Comparison of ENCODE assay signal across 8 mouse cellular contexts in genomic region chr7:101822836-101823757, GRCm38 (mm10). TPM values are rescaled to one million over a fixed set of nuclear protein-coding genes. Genes with fewer than 3 reads are reported as not detected.
DNase-seq lines count a peak whose midpoint lies in the region; ATAC-seq lines count a peak whose summit lies in the region.

No protein-coding gene starts in this region.

- H3K9me3 ChIP-seq in hindbrain, embryonic 11.5 days (ENCODE audit: control insufficient read depth, low read length) = no peaks in the 10 kb centered on the region
- no peaks in the 10 kb centered on the region for H3K9me3 ChIP-seq in limb, embryonic 15.5 days
- H3K9me3 ChIP-seq in neural tube, embryonic 14.5 days (ENCODE audit: control insufficient read depth, low read length) = no peaks in the 10 kb centered on the region

- peak; percentile 88 for DNase-seq in MN1 (ENCODE audit: low spot score)
- DNase-seq in adrenal gland, postnatal 14 days = peak; percentile 79
- peak; percentile 51 for DNase-seq in hindbrain, embryonic 11.5 days (ENCODE audit: low spot score)
- DNase-seq in right cerebral cortex, postnatal 14 days = no peak
- DNase-seq in right cerebral cortex, postnatal 25 days = no peak
- DNase-seq in frontal cortex, postnatal 36 days (ENCODE audit: low spot score in 2 of 2) = no peak

- 24% methylated on average over 32 of the region's 32 CpGs for WGBS in hindbrain, embryonic 11.5 days
- WGBS in limb, embryonic 15.5 days = 35% methylated on average over 32 of the region's 32 CpGs
- WGBS in neural tube, embryonic 14.5 days = 24% methylated on average over 32 of the region's 32 CpGs

- ATAC-seq in hindbrain, embryonic 11.5 days (ENCODE audit: low FRiP score) = peak; percentile 36; the same call in 1 of the 2 replicates
- peak; percentile 13; the same call in 1 of the 2 replicates for ATAC-seq in limb, embryonic 15.5 days (ENCODE audit: insufficient number of reproducible peaks, low FRiP score, low TSS enrichment, low read depth)
- ATAC-seq in neural tube, embryonic 14.5 days (ENCODE audit: low read depth) = peak; percentile 39; the same call in 1 of the 2 replicates

- H3K4me2 ChIP-seq in hindbrain, embryonic 11.5 days (replicated peaks; ENCODE audit: low read depth, low read length) = no peak overlapping the region
- no peak overlapping the region for H3K4me2 ChIP-seq in limb, embryonic 15.5 days
- no peak overlapping the region for H3K4me2 ChIP-seq in neural tube, embryonic 14.5 days (ENCODE audit: low read depth, low read length)

- H3K36me3 ChIP-seq in hindbrain, embryonic 11.5 days (ENCODE audit: control insufficient read depth, insufficient read depth, low read length) = peaks cover 6% of the 10 kb centered on the region; the same call in 1 of the 2 replicates
- H3K36me3 ChIP-seq in limb, embryonic 15.5 days = peaks cover 51% of the 10 kb centered on the region
- peaks cover 3% of the 10 kb centered on the region; the same call in 1 of the 2 replicates for H3K36me3 ChIP-seq in neural tube, embryonic 14.5 days (ENCODE audit: control insufficient read depth, insufficient read depth, low read length)

- no peak overlapping the region for H3K4me3 ChIP-seq in hindbrain, embryonic 11.5 days (ENCODE audit: low read depth, low read length)
- no peak overlapping the region for H3K4me3 ChIP-seq in limb, embryonic 15.5 days
- H3K4me3 ChIP-seq in neural tube, embryonic 14.5 days (ENCODE audit: low read depth, low read length) = no peak overlapping the region

- peaks cover 53% of the 10 kb centered on the region for H3K27me3 ChIP-seq in hindbrain, embryonic 11.5 days (ENCODE audit: control insufficient read depth, insufficient read depth, low read length)
- H3K27me3 ChIP-seq in limb, embryonic 15.5 days = peaks cover 54% of the 10 kb centered on the region
- peaks cover 42% of the 10 kb centered on the region for H3K27me3 ChIP-seq in neural tube, embryonic 14.5 days (ENCODE audit: control insufficient read depth, insufficient read depth, low read length)

- H3K4me1 ChIP-seq in hindbrain, embryonic 11.5 days (replicated peaks; ENCODE audit: control insufficient read depth, insufficient read depth, low read length) = peaks cover 3% of the 10 kb centered on the region; the same call in 1 of the 2 replicates
- peaks cover 39% of the 10 kb centered on the region for H3K4me1 ChIP-seq in limb, embryonic 15.5 days
- peaks cover 13% of the 10 kb centered on the region; the same call in 1 of the 2 replicates for H3K4me1 ChIP-seq in neural tube, embryonic 14.5 days (ENCODE audit: control insufficient read depth, insufficient read depth, low read length)

- no peak overlapping the region for H3K27ac ChIP-seq in hindbrain, embryonic 11.5 days (ENCODE audit: low read depth, low read length)
- H3K27ac ChIP-seq in limb, embryonic 15.5 days = no peak overlapping the region
- no peak overlapping the region for H3K27ac ChIP-seq in neural tube, embryonic 14.5 days (ENCODE audit: low read depth, low read length)

- no peak overlapping the region for H3K9ac ChIP-seq in hindbrain, embryonic 11.5 days (ENCODE audit: low read depth, low read length)
- H3K9ac ChIP-seq in limb, embryonic 15.5 days = no peak overlapping the region
- H3K9ac ChIP-seq in neural tube, embryonic 14.5 days (replicated peaks; ENCODE audit: low read depth, low read length) = no peak overlapping the region

RNA-seq across cellular contexts. Expression of gene Phox2a, which starts 5.0 kb away (rescaled TPM):
- total RNA-seq in adrenal gland, postnatal 14 days (2021) = 25.7 and 30.6 TPM in 2 replicates
- polyA plus RNA-seq in hindbrain, embryonic 11.5 days (2014; fragmentation: Nextera tagmentation; extraction: Ambion mirVana) = 5.2 and 6.3 TPM in 2 replicates
- 0.14 and 0.23 TPM in 2 replicates for polyA plus RNA-seq in limb, embryonic 15.5 days (2015; fragmentation: Nextera tagmentation; extraction: Ambion mirVana)
- 1.8 and 2.4 TPM in 2 replicates for polyA plus RNA-seq in neural tube, embryonic 14.5 days (2014; fragmentation: Nextera tagmentation; extraction: Ambion mirVana)

RNA-seq across cellular contexts. Expression of gene Inppl1, which starts 14.9 kb away (rescaled TPM):
- total RNA-seq in adrenal gland, postnatal 14 days (2021) = 87.3 and 87.4 TPM in 2 replicates
- 22.5 and 25.2 TPM in 2 replicates for polyA plus RNA-seq in hindbrain, embryonic 11.5 days (2014; fragmentation: Nextera tagmentation; extraction: Ambion mirVana)
- polyA plus RNA-seq in limb, embryonic 15.5 days (2015; fragmentation: Nextera tagmentation; extraction: Ambion mirVana) = 49.4 and 56.6 TPM in 2 replicates
- 6.6 and 9.3 TPM in 2 replicates for polyA plus RNA-seq in neural tube, embryonic 14.5 days (2014; fragmentation: Nextera tagmentation; extraction: Ambion mirVana)

RNA-seq across cellular contexts. Expression of gene Folr2, which starts 33.9 kb away (rescaled TPM):
- 2.9 and 3.9 TPM in 2 replicates for total RNA-seq in adrenal gland, postnatal 14 days (2021)
- polyA plus RNA-seq in hindbrain, embryonic 11.5 days (2014; fragmentation: Nextera tagmentation; extraction: Ambion mirVana) = 0.73 and 2.1 TPM in 2 replicates
- polyA plus RNA-seq in limb, embryonic 15.5 days (2015; fragmentation: Nextera tagmentation; extraction: Ambion mirVana) = 3.8 and 5.6 TPM in 2 replicates
- polyA plus RNA-seq in neural tube, embryonic 14.5 days (2014; fragmentation: Nextera tagmentation; extraction: Ambion mirVana) = 3.5 TPM in 1 of 2 replicates, not detected in the other

RNA-seq across cellular contexts. Expression of gene Anapc15, which starts 40.4 kb away (rescaled TPM):
- 24.0 and 27.0 TPM in 2 replicates for total RNA-seq in adrenal gland, postnatal 14 days (2021)
- polyA plus RNA-seq in hindbrain, embryonic 11.5 days (2014; fragmentation: Nextera tagmentation; extraction: Ambion mirVana) = 90.2 and 91.3 TPM in 2 replicates
- polyA plus RNA-seq in limb, embryonic 15.5 days (2015; fragmentation: Nextera tagmentation; extraction: Ambion mirVana) = 54.5 and 56.5 TPM in 2 replicates
- 61.0 and 77.4 TPM in 2 replicates for polyA plus RNA-seq in neural tube, embryonic 14.5 days (2014; fragmentation: Nextera tagmentation; extraction: Ambion mirVana)

RNA-seq across cellular contexts. Expression of gene Folr1, which starts 47.5 kb away (rescaled TPM):
- 2.6 and 3.0 TPM in 2 replicates for total RNA-seq in adrenal gland, postnatal 14 days (2021)
- polyA plus RNA-seq in hindbrain, embryonic 11.5 days (2014; fragmentation: Nextera tagmentation; extraction: Ambion mirVana) = 11.5 and 12.1 TPM in 2 replicates
- polyA plus RNA-seq in limb, embryonic 15.5 days (2015; fragmentation: Nextera tagmentation; extraction: Ambion mirVana) = 0.61 and 0.65 TPM in 2 replicates
- 1.1 and 1.4 TPM in 2 replicates for polyA plus RNA-seq in neural tube, embryonic 14.5 days (2014; fragmentation: Nextera tagmentation; extraction: Ambion mirVana)

Comparison
In these comparisons a context has a peak if more than half of its experiments do, and no peak if none do; other contexts are left out.
1. DNase-seq: peak in MN1 (single experiment), adrenal gland, postnatal 14 days (single experiment) and hindbrain, embryonic 11.5 days (single experiment); none in right cerebral cortex, postnatal 14 days (single experiment), right cerebral cortex, postnatal 25 days (single experiment) and frontal cortex, postnatal 36 days (0 of 2).
2. Peak in every context shown above with its lines, with median percentiles within 50 percentile points of each other: ATAC-seq.